Mouse (Mus musculus): Measurements from ENCODE around the gene Spta1. TPM values are rescaled to one million over a fixed set of nuclear protein-coding genes. Genes with fewer than 3 reads are reported as not detected.

Gene Spta1
- polyA plus RNA-seq, 1 experiment from 2014 or later: 2.4 TPM

DNA sequence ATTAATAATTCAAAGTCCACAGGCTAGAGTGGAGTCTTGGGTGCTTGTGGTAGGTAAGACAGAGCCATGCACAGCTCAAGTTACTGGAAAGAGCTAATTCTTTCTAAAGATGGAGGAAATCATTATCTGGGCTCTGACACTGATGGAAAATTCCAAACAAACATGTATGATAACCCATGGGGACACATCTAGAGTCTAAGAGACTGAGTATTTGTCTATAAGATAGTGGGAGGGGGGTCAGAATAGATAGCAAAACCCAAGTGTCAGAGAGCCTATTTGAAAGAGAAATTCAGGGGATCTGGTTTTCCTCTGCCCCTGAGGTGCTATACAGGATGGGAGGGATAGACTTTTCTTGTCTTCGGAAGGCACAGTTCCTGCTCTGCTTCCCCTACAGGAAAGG is 73.5 kb downstream of the Spta1 start:
- no peaks in the 10 kb centered on the region for H3K4me1 ChIP-seq (ENCODE audit: control insufficient read depth, insufficient read depth, low read length)
- 67% methylated on average over 1 of the region's 1 CpGs for WGBS
- H3K4me2 ChIP-seq (ENCODE audit: low read depth, low read length): no peak overlapping the region
- H3K27me3 ChIP-seq (ENCODE audit: control insufficient read depth, insufficient read depth, low read length): no peaks in the 10 kb centered on the region
- H3K36me3 ChIP-seq (ENCODE audit: control insufficient read depth, insufficient read depth, low read length): no peaks in the 10 kb centered on the region
- no peak for ATAC-seq (ENCODE audit: insufficient read depth, low FRiP score)
- no peaks in the 10 kb centered on the region for H3K9me3 ChIP-seq (replicated peaks; ENCODE audit: control insufficient read depth, low read length)
- H3K27ac ChIP-seq (ENCODE audit: low read length): no peak overlapping the region
- H3K4me3 ChIP-seq (replicated peaks; ENCODE audit: low read length): no peak overlapping the region
- no peak overlapping the region for H3K9ac ChIP-seq (ENCODE audit: low read length)

- 88% methylated on average over 6 of the region's 6 CpGs for WGBS
- no peak for ATAC-seq (ENCODE audit: insufficient read depth, low FRiP score)
These were observed 74.6 kb downstream of the Spta1 start for GRCm38 (mm10) chr1:174247170-174247569.

GRCm38 (mm10) chr1:174250376-174250775 is 77.8 kb downstream of the Spta1 start:
- H3K36me3 ChIP-seq (ENCODE audit: control insufficient read depth, insufficient read depth, low read length): no peaks in the 10 kb centered on the region
- no peak overlapping the region for H3K4me2 ChIP-seq (ENCODE audit: low read depth, low read length)
- no peak overlapping the region for H3K4me3 ChIP-seq (replicated peaks; ENCODE audit: low read length)
- no peaks in the 10 kb centered on the region for H3K9me3 ChIP-seq (replicated peaks; ENCODE audit: control insufficient read depth, low read length)
- no peak for ATAC-seq (ENCODE audit: insufficient read depth, low FRiP score)
- H3K27me3 ChIP-seq (ENCODE audit: control insufficient read depth, insufficient read depth, low read length): no peaks in the 10 kb centered on the region
- no peak overlapping the region for H3K27ac ChIP-seq (ENCODE audit: low read length)
- no peak overlapping the region for H3K9ac ChIP-seq (ENCODE audit: low read length)
- no peaks in the 10 kb centered on the region for H3K4me1 ChIP-seq (ENCODE audit: control insufficient read depth, insufficient read depth, low read length)
- 87% methylated on average over 2 of the region's 2 CpGs for WGBS

More at GRCm38 (mm10) chr1:174247170-174247569, 74.6 kb downstream of the Spta1 start:
- H3K9ac ChIP-seq (ENCODE audit: low read length): no peak overlapping the region
- no peaks in the 10 kb centered on the region for H3K36me3 ChIP-seq (ENCODE audit: control insufficient read depth, insufficient read depth, low read length)
- H3K9me3 ChIP-seq (replicated peaks; ENCODE audit: control insufficient read depth, low read length): no peaks in the 10 kb centered on the region
- no peak overlapping the region for H3K4me3 ChIP-seq (replicated peaks; ENCODE audit: low read length)
- H3K4me1 ChIP-seq (ENCODE audit: control insufficient read depth, insufficient read depth, low read length): no peaks in the 10 kb centered on the region
- no peaks in the 10 kb centered on the region for H3K27me3 ChIP-seq (ENCODE audit: control insufficient read depth, insufficient read depth, low read length)
- H3K27ac ChIP-seq (ENCODE audit: low read length): no peak overlapping the region
- no peak overlapping the region for H3K4me2 ChIP-seq (ENCODE audit: low read depth, low read length)

GRCm38 (mm10) chr1:174251961-174252360 is 79.4 kb downstream of the Spta1 start, which contains the start of gene Olfr419:
Olfr419 (minus strand) TSS chr1:174252061.
- Histone ChIP-seq H3K4me2 (ENCODE audit: low read depth, low read length) (no peak within 1 kb of the TSS), H3K36me3 (ENCODE audit: control insufficient read depth, insufficient read depth, low read length) (no peaks in the 10 kb centered on the region), H3K9ac (ENCODE audit: low read length) (no peak within 1 kb of the TSS), H3K27me3 (ENCODE audit: control insufficient read depth, insufficient read depth, low read length) (no peaks in the 10 kb centered on the region), H3K27ac (ENCODE audit: low read length) (no peak within 1 kb of the TSS), H3K9me3 (replicated peaks; ENCODE audit: control insufficient read depth, low read length) (no peaks in the 10 kb centered on the region), H3K4me1 (ENCODE audit: control insufficient read depth, insufficient read depth, low read length) (no peaks in the 10 kb centered on the region), H3K4me3 (replicated peaks; ENCODE audit: low read length) (no peak within 1 kb of the TSS)
- ATAC-seq (ENCODE audit: insufficient read depth, low FRiP score): no peak
- WGBS: 69% methylated on average over 3 of the region's 3 CpGs

DNA sequence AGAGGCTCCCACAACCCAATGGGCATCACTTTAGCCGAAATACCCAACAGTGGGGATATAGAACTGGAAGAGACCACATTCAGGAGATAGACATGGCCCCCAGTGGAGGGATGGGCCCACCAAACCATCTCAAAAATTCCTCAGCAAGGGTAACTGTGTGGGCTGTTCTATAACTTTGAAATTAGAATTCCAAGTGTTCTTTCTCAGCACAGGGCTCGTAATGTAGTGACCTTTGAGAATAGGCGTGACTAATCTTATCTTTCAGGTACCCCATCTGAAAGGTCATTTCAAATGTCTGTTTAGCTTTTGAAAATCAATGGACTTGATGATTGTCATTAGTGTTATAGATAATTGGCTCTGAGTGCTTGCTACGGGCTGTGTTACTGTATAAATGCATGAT is 95.2 kb downstream of the Spta1 start:
- Histone ChIP-seq H3K9me3 (replicated peaks; ENCODE audit: control insufficient read depth, low read length) (no peaks in the 10 kb centered on the region), H3K4me1 (ENCODE audit: control insufficient read depth, insufficient read depth, low read length) (no peaks in the 10 kb centered on the region), H3K4me3 (replicated peaks; ENCODE audit: low read length) (no peak overlapping the region), H3K36me3 (ENCODE audit: control insufficient read depth, insufficient read depth, low read length) (no peaks in the 10 kb centered on the region), H3K27me3 (ENCODE audit: control insufficient read depth, insufficient read depth, low read length) (no peaks in the 10 kb centered on the region), H3K9ac (ENCODE audit: low read length) (no peak overlapping the region), H3K4me2 (ENCODE audit: low read depth, low read length) (no peak overlapping the region), H3K27ac (ENCODE audit: low read length) (no peak overlapping the region)
- ATAC-seq (ENCODE audit: insufficient read depth, low FRiP score): no peak
- WGBS: 80% methylated on average over 4 of the region's 4 CpGs

DNA sequence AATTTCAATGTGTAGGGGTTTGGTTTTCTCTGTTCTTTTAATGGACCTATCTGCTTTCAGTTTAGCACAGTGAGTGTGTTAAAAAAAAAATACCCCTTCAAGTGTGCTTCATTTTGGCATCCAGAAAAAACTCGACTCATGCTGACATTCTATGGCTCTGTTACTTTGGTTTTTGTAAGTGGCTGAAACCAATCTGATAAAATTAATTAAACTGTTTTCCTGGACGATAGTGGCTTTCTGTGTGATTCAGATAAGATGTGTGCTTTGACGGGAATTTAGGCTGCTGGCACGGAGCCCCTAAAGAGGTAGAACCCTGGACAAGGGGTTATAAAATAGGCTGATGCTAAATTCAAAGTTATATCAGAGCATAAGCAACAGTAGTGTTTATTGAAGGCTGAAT is 96.6 kb downstream of the Spta1 start:
- 60% methylated on average over 4 of the region's 4 CpGs for WGBS

DNA sequence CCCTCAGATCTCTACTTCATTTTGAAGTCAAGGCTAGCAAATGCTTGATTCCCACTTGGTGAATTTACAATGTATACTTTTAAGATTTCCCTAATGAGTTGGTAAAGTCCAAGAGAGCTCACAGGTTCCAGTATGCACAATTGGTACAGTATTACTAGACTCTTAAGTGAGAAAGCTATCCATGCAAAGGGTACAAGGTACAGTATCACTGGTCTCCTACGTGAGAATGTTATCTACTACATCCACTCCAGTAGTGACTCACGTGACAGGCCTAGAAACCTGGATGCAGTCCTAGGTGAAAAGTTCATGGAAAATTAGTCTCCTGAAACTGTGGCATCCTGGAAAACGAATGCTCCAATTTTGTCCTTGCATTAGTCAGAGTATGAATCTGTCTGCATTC is 98.1 kb downstream of the Spta1 start:
- Histone ChIP-seq H3K9ac (ENCODE audit: low read length) (no peak overlapping the region), H3K4me2 (ENCODE audit: low read depth, low read length) (no peak overlapping the region), H3K4me3 (replicated peaks; ENCODE audit: low read length) (no peak overlapping the region), H3K4me1 (ENCODE audit: control insufficient read depth, insufficient read depth, low read length) (no peaks in the 10 kb centered on the region), H3K27ac (ENCODE audit: low read length) (no peak overlapping the region), H3K36me3 (ENCODE audit: control insufficient read depth, insufficient read depth, low read length) (no peaks in the 10 kb centered on the region), H3K9me3 (replicated peaks; ENCODE audit: control insufficient read depth, low read length) (no peaks in the 10 kb centered on the region), H3K27me3 (ENCODE audit: control insufficient read depth, insufficient read depth, low read length) (no peaks in the 10 kb centered on the region)
- WGBS: 73% methylated on average over 3 of the region's 3 CpGs
- ATAC-seq (ENCODE audit: insufficient read depth, low FRiP score): no peak

More for the DNA sequence above, 96.6 kb downstream of the Spta1 start:
- H3K4me3 ChIP-seq (replicated peaks; ENCODE audit: low read length): no peak overlapping the region
- no peak overlapping the region for H3K9ac ChIP-seq (ENCODE audit: low read length)
- H3K4me2 ChIP-seq (ENCODE audit: low read depth, low read length): no peak overlapping the region
- ATAC-seq (ENCODE audit: insufficient read depth, low FRiP score): no peak
- no peaks in the 10 kb centered on the region for H3K27me3 ChIP-seq (ENCODE audit: control insufficient read depth, insufficient read depth, low read length)
- no peaks in the 10 kb centered on the region for H3K4me1 ChIP-seq (ENCODE audit: control insufficient read depth, insufficient read depth, low read length)
- H3K36me3 ChIP-seq (ENCODE audit: control insufficient read depth, insufficient read depth, low read length): no peaks in the 10 kb centered on the region
- H3K27ac ChIP-seq (ENCODE audit: low read length): no peak overlapping the region
- H3K9me3 ChIP-seq (replicated peaks; ENCODE audit: control insufficient read depth, low read length): no peaks in the 10 kb centered on the region

Other genes starting within 250 kb of the Spta1 start
- 4.8 and 5.4 TPM in 2 replicates for gene Mndal, start 230.3 kb upstream of the Spta1 start, polyA plus RNA-seq (2015; fragmentation: Nextera tagmentation; extraction: Ambion mirVana)
- gene Ifi203, start 230.1 kb upstream of the Spta1 start, polyA plus RNA-seq (2015; fragmentation: Nextera tagmentation; extraction: Ambion mirVana): 1.8 and 1.9 TPM in 2 replicates
- 2.2 and 2.3 TPM in 2 replicates for gene Ifi202b, start 190.0 kb upstream of the Spta1 start, polyA plus RNA-seq (2015; fragmentation: Nextera tagmentation; extraction: Ambion mirVana)
- 0.44 and 0.81 TPM in 2 replicates for gene Ifi205, start 141.0 kb upstream of the Spta1 start, polyA plus RNA-seq (2015; fragmentation: Nextera tagmentation; extraction: Ambion mirVana)
- gene Olfr433, start 132.1 kb upstream of the Spta1 start, polyA plus RNA-seq (2015; fragmentation: Nextera tagmentation; extraction: Ambion mirVana): 0.04 TPM in 1 of 2 replicates, not detected in the other
- not detected in 2 replicates for gene Olfr432, start 123.6 kb upstream of the Spta1 start, polyA plus RNA-seq (2015; fragmentation: Nextera tagmentation; extraction: Ambion mirVana)
- gene Olfr430, start 106.2 kb upstream of the Spta1 start, polyA plus RNA-seq (2015; fragmentation: Nextera tagmentation; extraction: Ambion mirVana): not detected in 2 replicates
- not detected in 2 replicates for gene Olfr429, start 88.4 kb upstream of the Spta1 start, polyA plus RNA-seq (2015; fragmentation: Nextera tagmentation; extraction: Ambion mirVana)
- gene Olfr427, start 75.9 kb upstream of the Spta1 start, polyA plus RNA-seq (2015; fragmentation: Nextera tagmentation; extraction: Ambion mirVana): not detected in 2 replicates
- not detected in 2 replicates for gene Olfr231, start 51.6 kb upstream of the Spta1 start, polyA plus RNA-seq (2015; fragmentation: Nextera tagmentation; extraction: Ambion mirVana)
- gene Olfr424, start 41.3 kb upstream of the Spta1 start, polyA plus RNA-seq (2015; fragmentation: Nextera tagmentation; extraction: Ambion mirVana): not detected in 2 replicates
- gene Olfr420, start 17.1 kb upstream of the Spta1 start, polyA plus RNA-seq (2015; fragmentation: Nextera tagmentation; extraction: Ambion mirVana): not detected in 2 replicates
- not detected in 2 replicates for gene Olfr419, start 79.3 kb downstream of the Spta1 start, polyA plus RNA-seq (2015; fragmentation: Nextera tagmentation; extraction: Ambion mirVana)
- gene Mptx1, start 157.7 kb downstream of the Spta1 start, polyA plus RNA-seq (2015; fragmentation: Nextera tagmentation; extraction: Ambion mirVana): 0.50 and 1.3 TPM in 2 replicates
- not detected in 2 replicates for gene Olfr417, start 192.3 kb downstream of the Spta1 start, polyA plus RNA-seq (2015; fragmentation: Nextera tagmentation; extraction: Ambion mirVana)
- not detected in 2 replicates for gene Olfr248, start 218.3 kb downstream of the Spta1 start, polyA plus RNA-seq (2015; fragmentation: Nextera tagmentation; extraction: Ambion mirVana)

All from stomach, embryonic 16.5 days (tissue).